Mouse (Mus musculus): Measurements from ENCODE around the gene Smtn.

- TF ChIP-seq CTCF (conservative IDR thresholded peaks at IDR 0.05; ENCODE audit: insufficient read depth, insufficient read length, low read depth, low read length), result no peak
- no peak for TF ChIP-seq POLR2A (IDR thresholded peaks at IDR 0.05; ENCODE audit: low read depth, low read length)
Observed at GRCm38 (mm10) chr11:3526207-3526606, 14.2 kb downstream of the Smtn start.

All from kidney, adult 2 months (tissue).